Mouse (Mus musculus) midbrain, embryonic 10.5 days (tissue): ENCODE measurements around the gene Derl2. TPM values are rescaled to one million over a fixed set of nuclear protein-coding genes. Genes with fewer than 3 reads are reported as not detected.
A peak's percentile ranks its signal among the peaks of the same experiment; 100 is the strongest.

Source experiments
- DNase-seq: peaks from one replicate; pipeline ENCODE4 v3.0.0-alpha.2; 2017; ENCODE audit warnings: low spot score
- H3K27ac ChIP-seq: fragments of 300-500 bp; sonication (generic); replicated peaks from 2 replicates; pipeline ENCODE4 v1.5.1; 2016; ENCODE audit warnings: mild to moderate bottlenecking
- H3K27me3 ChIP-seq: fragments of 300-500 bp; sonication (generic); 2 replicates; pipeline ENCODE4 v1.6.1; 2016; ENCODE audit warnings: low read depth, mild to moderate bottlenecking; ENCODE audit not compliant: poor library complexity, severe bottlenecking
- H3K36me3 ChIP-seq: fragments of 300-500 bp; sonication (generic); 2 replicates; pipeline ENCODE4 v1.6.1; 2016; ENCODE audit warnings: mild to moderate bottlenecking, moderate library complexity
- H3K4me1 ChIP-seq: fragments of 300-500 bp; sonication (generic); 2 replicates; pipeline ENCODE4 v1.6.1; 2016
- H3K4me3 ChIP-seq: fragments of 300-500 bp; sonication (generic); 2 replicates; pipeline ENCODE4 v1.5.1; 2016; ENCODE audit warnings: mild to moderate bottlenecking, moderate library complexity
- H3K9me3 ChIP-seq: fragments of 300-500 bp; sonication (generic); replicated peaks from 2 replicates; pipeline ENCODE4 v1.6.1; 2016; ENCODE audit warnings: mild to moderate bottlenecking
- WGBS: fragments of 180-500 bp; shearing (Covaris S2); methylation state at CpG from one replicate; pipeline ENCODE4 v1.1.7; 2016; 5-methylcytosine and 5-hydroxymethylcytosine counted together
- polyA plus RNA-seq: library from polyadenylated mRNA; unstranded; fragments of >200 nt; fragmentation: Nextera tagmentation; extraction: Ambion mirVana; gene quantifications from 2 replicates; pipeline ENCODE4 v1.2.1, GENCODE M21; 2016

Gene Derl2
- 38.8 and 39.8 TPM in 2 replicates for polyA plus RNA-seq

DNA sequence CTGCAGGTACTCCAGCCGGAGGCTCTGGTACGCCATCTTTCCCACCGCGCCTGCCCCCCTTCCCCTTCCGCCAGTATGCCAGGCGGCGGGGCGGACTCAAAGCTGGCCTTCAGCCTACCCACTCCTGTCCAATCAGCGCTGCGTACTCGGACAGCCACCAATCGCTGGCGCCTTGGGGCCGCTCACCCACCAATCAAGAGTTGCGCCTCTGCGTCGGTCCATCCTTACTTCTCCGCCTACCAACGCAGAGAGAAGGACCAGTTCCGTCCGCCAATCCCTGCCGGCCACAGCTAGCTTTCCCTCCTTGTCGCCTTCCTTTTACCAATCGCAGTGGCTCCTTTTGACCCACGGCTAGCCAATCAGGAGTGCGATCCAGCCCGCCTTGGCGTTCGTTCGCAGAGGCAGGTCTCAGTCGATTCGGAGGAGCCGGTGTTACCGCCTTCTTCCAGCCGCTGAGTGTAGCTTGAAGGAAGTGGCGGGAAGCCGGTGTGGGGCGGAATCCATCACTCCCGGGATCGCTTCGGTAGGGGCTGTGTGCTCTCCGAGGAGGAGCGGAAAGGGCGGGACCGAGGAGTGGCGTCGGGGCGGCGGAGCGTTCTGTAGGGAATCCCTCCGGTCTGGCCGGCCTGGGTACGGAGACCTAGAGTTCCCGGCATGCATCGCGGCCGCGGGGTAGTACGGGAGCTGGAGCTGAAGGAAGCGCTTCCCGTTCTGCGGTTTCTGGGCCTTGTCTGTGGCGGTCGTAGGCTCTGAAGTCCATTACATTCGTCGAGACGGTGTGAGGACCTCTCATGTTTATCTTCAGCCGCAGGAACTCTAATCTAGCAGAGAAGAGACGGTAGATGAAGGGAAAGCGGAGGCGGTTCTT is at the start of gene Derl2, which contains the start of gene Mis12:
Gene Derl2 (minus strand): TSS at position 641 of the 868 bp plus-strand sequence.
Gene Mis12 (plus strand): TSS at position 411 of the 868 bp plus-strand sequence.
- H3K4me3 ChIP-seq: peak within 1 kb of the TSS; percentile 89
- H3K4me1 ChIP-seq: peaks cover 43% of the 10 kb centered on the region
- H3K27ac ChIP-seq: peak within 1 kb of the TSS; percentile 96
- WGBS: under 1% methylated on average over 71 of the region's 71 CpGs
- H3K9me3 ChIP-seq: no peaks in the 10 kb centered on the region
- peak; percentile 99 for DNase-seq
- H3K36me3 ChIP-seq: peaks cover 43% of the 10 kb centered on the region
- H3K27me3 ChIP-seq: no peaks in the 10 kb centered on the region

DNA sequence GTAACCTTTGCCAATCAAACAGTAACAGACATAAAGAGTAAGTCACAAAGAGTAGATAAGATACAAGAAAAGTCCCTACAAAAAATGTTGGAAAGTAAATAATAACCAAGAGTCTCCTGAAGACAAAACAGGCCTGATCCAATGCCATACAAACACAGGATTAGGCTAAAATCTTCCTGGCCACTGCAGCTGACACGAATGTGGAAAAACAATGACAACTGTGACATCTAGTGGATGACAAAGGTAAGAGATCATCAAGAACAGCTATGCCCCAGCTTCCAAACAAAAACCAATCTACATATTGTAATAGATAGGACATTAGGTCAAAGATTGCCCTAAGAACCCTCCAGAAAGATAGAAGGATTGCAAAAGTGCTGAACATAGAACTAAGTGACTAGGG is 32.9 kb upstream of the Derl2 start:
- no peaks in the 10 kb centered on the region for H3K9me3 ChIP-seq
- no peak overlapping the region for H3K4me3 ChIP-seq
- WGBS: 0% methylated on average over 1 of the region's 1 CpGs
- H3K36me3 ChIP-seq: no peaks in the 10 kb centered on the region
- no peak for DNase-seq
- no peaks in the 10 kb centered on the region for H3K4me1 ChIP-seq
- no peak overlapping the region for H3K27ac ChIP-seq
- H3K27me3 ChIP-seq: no peaks in the 10 kb centered on the region

DNA sequence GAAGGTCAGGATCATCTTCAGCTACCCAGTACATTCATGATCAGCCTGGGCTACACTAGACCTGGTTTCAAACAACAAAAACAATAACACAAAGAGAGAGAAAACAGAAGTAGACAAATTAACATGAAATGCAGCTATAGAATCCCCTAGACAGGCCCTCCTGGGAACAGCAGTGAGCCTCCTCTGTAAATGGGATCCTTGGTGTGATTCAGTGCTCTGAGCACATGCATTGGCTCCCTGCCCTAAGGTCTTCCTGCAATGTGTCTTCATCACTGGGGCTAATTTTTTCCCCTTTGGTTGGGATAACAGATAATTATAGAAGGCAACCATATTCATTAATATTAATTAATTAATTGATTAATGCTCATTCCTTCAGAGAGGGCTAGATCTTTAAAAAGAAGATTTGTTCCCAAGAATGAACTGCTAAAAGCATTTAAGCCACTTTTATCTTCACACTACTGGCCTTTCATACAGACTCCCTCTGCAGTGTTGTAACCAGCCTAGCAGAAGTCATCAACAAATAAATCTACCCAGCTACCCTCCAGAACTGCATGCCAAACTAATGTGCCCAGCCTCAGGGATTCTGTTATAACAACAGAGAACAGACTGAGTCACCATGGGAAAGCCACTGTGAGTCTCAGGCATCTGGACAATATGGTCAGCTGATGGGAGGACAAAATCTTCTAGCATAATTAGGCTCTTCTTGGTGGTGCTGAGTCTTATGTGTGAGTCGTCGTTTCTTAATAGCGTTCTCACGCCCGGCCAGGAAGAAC is 20.1 kb upstream of the Derl2 start:
- 0 out of 2 replicates have a peak, but pooled peaks cover 5% of the 10 kb centered on the region for H3K4me1 ChIP-seq
- no peak overlapping the region for H3K4me3 ChIP-seq
- H3K36me3 ChIP-seq: no peaks in the 10 kb centered on the region
- peaks cover 2% of the 10 kb centered on the region; the same call in 1 of the 2 replicates for H3K9me3 ChIP-seq
- no peak overlapping the region for H3K27ac ChIP-seq
- no peaks in the 10 kb centered on the region for H3K27me3 ChIP-seq
- WGBS: 96% methylated on average over 5 of the region's 5 CpGs
- DNase-seq: no peak

DNA sequence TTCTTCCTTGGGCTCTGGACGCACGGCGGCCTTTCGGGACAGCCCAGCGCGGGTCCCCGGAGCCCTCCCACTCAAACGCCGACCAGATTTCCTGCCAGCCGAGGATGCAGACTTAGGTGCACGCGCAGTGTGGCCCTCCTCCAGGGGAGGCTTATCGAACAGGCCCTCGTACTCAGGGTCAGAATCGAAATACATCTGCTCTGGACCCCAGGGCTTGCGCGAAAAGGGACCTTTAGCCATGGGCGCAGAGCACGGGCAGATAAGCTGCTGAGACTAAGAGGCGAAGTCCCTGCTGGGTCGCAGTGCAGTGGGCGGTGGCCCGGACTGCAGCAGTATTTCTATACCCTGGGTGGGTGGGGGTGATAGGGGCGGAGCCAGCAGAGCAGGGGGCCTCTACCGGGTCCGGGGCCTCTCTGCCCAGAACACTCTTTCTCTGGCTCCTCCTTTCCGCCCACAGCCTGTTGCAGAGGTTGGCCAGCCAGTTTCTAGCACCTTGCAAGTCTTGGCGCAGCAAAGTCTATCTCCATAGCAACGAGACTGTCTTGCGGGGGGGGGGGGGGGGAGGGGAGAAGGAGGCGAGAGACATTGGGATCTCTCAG is 13.6 kb upstream of the Derl2 start, which contains the start of gene 6330403K07Rik:
Gene 6330403K07Rik (minus strand): TSS at position 351 of the 599 bp plus-strand sequence.
- Histone ChIP-seq H3K36me3 (peaks cover 11% of the 10 kb centered on the region), H3K27ac (peak within 1 kb of the TSS; percentile 94), H3K4me1 (peaks cover 46% of the 10 kb centered on the region), H3K9me3 (no peaks in the 10 kb centered on the region), H3K27me3 (no peaks in the 10 kb centered on the region), H3K4me3 (peak within 1 kb of the TSS; percentile 76)
- peak; percentile 90 for DNase-seq
- under 1% methylated on average over 30 of the region's 31 CpGs for WGBS

DNA sequence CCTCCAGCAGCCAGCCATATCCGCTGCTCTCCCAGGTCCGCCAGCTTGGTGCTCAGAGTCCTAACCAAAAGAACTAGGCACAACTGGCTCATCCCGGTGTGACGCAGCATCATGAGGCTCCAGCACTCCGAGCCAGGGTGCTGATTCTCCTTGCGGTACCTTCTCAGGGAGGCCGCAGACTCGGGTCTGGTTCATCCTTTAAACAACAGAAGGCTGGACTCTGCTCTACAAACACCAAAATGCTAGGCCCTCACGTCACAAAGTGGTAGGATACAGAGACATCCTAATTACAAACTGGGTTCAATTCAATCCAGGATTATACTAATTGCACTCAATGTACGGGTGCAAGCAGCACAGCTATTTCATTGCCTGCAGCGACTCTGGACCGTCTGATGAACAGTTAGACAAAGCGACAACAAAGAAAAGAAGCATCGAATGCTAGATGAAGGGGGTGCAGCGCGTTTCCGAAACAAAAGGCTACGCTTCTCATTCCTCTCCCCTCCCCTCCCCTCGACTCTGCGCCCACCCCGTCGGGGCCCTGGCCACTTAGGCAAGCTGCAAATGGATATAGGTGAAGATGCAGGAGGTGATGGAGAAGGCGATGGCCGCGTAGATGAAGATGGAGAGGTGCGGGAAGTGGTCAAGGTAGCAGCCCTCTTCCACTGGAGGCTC is 13.0 kb upstream of the Derl2 start:
- 5% methylated on average over 26 of the region's 26 CpGs for WGBS
- no peaks in the 10 kb centered on the region for H3K27me3 ChIP-seq
- H3K27ac ChIP-seq: peak overlapping the region; percentile 94
- H3K4me3 ChIP-seq: peak overlapping the region; percentile 76
- peaks cover 18% of the 10 kb centered on the region for H3K36me3 ChIP-seq
- DNase-seq: peak; percentile 43
- no peaks in the 10 kb centered on the region for H3K9me3 ChIP-seq
- peaks cover 46% of the 10 kb centered on the region for H3K4me1 ChIP-seq

DNA sequence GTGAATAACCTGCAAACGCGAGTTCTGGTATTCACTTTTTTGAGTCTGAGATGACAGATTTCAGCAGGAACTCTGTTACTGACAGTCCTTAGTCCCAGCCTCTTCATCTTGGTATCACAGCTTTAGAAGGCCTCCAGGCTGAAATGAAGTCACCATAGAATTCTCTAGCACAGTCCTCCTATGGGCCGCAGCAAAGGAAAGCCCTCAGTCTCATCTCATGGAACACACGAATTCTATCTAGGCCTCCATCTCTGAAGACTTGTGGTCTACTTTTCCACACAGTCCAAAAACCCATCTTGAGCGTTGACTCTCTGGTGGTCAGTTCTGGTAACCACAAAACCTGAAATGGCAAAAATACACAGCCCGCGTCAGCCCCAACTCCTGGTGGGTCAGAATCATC is 12.4 kb upstream of the Derl2 start:
- peak overlapping the region; percentile 76 for H3K4me3 ChIP-seq
- no peaks in the 10 kb centered on the region for H3K9me3 ChIP-seq
- WGBS: 70% methylated on average over 7 of the region's 7 CpGs
- peaks cover 23% of the 10 kb centered on the region for H3K36me3 ChIP-seq
- DNase-seq: peak; percentile 13
- H3K27me3 ChIP-seq: no peaks in the 10 kb centered on the region
- H3K4me1 ChIP-seq: peaks cover 46% of the 10 kb centered on the region
- H3K27ac ChIP-seq: peak overlapping the region; percentile 94

- no peak overlapping the region for H3K27ac ChIP-seq
- peaks cover 48% of the 10 kb centered on the region for H3K36me3 ChIP-seq
- no peaks in the 10 kb centered on the region for H3K9me3 ChIP-seq
- DNase-seq: no peak
- H3K4me1 ChIP-seq: peaks cover 42% of the 10 kb centered on the region
- no peak overlapping the region for H3K4me3 ChIP-seq
- WGBS: 79% methylated on average over 3 of the region's 3 CpGs
- no peaks in the 10 kb centered on the region for H3K27me3 ChIP-seq
These were observed 9.9 kb upstream of the Derl2 start for GRCm38 (mm10) chr11:71029403-71030118.

DNA sequence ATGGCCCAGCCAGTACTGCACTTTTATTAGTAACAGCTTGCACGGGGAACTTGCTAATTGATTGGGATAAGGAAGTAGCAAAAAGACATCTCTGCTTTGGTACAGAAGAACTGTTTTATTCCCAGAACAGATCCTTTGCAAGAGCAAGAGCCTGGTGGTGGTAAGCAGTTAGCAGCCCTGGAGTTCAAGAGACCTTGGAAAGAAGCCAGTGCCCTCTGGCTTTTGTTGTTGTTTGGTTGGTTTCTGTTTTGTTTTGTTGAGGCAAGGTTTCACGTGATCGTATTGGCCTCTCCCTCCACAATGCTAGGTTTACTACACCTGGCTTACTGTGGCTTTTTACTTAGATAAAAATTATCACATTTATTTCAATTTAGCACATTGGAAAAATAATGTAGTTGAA is 8.6 kb upstream of the Derl2 start:
- WGBS: 91% methylated on average over 3 of the region's 3 CpGs
- Histone ChIP-seq H3K36me3 (peaks cover 61% of the 10 kb centered on the region), H3K27me3 (no peaks in the 10 kb centered on the region), H3K4me3 (no peak overlapping the region), H3K4me1 (peaks cover 29% of the 10 kb centered on the region), H3K27ac (no peak overlapping the region), H3K9me3 (no peaks in the 10 kb centered on the region)
- DNase-seq: no peak

GRCm38 (mm10) chr11:71018416-71019200 is 1.0 kb downstream of the Derl2 start:
- H3K27ac ChIP-seq: peak overlapping the region; percentile 96
- WGBS: 7% methylated on average over 28 of the region's 28 CpGs

DNA sequence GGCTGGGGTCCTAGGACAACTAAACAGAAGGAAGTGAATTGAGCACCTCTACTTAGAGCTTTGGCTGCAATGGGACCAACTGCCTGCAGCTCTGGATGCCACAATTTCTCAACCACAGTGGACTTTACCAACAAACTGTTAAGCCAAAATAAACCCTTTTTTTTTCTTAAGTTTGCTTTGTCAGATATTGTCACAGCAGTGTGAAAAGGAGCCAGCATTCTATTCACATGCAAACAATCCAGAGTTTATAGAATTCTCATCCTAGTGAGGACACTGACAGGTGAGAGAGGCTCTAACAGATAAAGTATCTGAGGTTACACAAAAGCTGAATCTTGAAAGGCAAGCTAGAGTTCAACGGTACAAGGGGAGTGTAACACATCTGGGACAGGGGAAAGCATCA is 2.6 kb downstream of the Derl2 start:
- Histone ChIP-seq H3K9me3 (no peaks in the 10 kb centered on the region), H3K27ac (no peak overlapping the region), H3K4me3 (no peak overlapping the region), H3K27me3 (no peaks in the 10 kb centered on the region), H3K36me3 (peaks cover 42% of the 10 kb centered on the region), H3K4me1 (peaks cover 39% of the 10 kb centered on the region)
- no peak for DNase-seq
- WGBS: 92% methylated on average over 1 of the region's 1 CpGs

More at GRCm38 (mm10) chr11:71018416-71019200, 1.0 kb downstream of the Derl2 start:
- H3K4me3 ChIP-seq: peak overlapping the region; percentile 89
- DNase-seq: no peak
- peaks cover 43% of the 10 kb centered on the region for H3K4me1 ChIP-seq
- H3K36me3 ChIP-seq: peaks cover 42% of the 10 kb centered on the region
- H3K27me3 ChIP-seq: no peaks in the 10 kb centered on the region
- no peaks in the 10 kb centered on the region for H3K9me3 ChIP-seq

DNA sequence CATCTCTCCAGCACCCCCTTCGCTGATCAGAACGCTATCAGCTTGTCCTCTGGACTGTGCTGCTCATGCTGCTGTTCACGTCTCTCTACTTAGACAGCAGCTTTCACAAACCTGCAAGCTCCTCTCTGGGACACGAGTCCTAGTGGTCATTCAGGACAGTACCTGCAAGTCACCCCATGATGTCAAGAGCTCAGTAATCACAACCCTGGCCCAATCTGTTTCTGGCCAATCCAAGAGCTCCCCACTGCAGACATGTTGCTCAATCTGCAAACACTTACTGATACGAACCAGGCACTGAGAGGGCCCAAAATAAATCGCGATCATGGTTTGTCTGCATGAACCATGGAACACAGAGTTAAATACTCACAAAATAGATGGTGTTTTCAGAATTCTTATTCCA is 6.9 kb downstream of the Derl2 start:
- no peaks in the 10 kb centered on the region for H3K9me3 ChIP-seq
- WGBS: 95% methylated on average over 7 of the region's 7 CpGs
- no peak for DNase-seq
- H3K4me3 ChIP-seq: no peak overlapping the region
- peaks cover 67% of the 10 kb centered on the region for H3K36me3 ChIP-seq
- H3K27me3 ChIP-seq: no peaks in the 10 kb centered on the region
- H3K27ac ChIP-seq: no peak overlapping the region
- peaks cover 12% of the 10 kb centered on the region for H3K4me1 ChIP-seq
